Mouse (Mus musculus) G1E (cell line): ENCODE data around the gene Defb25.

ENCODE experiments used
- CTCF ChIP-seq: IDR thresholded peaks from 2 replicates; pipeline ENCODE4 v1.5.1; 2012; ENCODE audit warnings: low read depth, low read length, inconsistent platforms, mixed read lengths
- GATA1 ChIP-seq: IDR thresholded peaks from 2 replicates; pipeline ENCODE4 v1.6.1; 2012; ENCODE audit warnings: borderline replicate concordance, low read length, inconsistent platforms, mixed read lengths

DNA sequence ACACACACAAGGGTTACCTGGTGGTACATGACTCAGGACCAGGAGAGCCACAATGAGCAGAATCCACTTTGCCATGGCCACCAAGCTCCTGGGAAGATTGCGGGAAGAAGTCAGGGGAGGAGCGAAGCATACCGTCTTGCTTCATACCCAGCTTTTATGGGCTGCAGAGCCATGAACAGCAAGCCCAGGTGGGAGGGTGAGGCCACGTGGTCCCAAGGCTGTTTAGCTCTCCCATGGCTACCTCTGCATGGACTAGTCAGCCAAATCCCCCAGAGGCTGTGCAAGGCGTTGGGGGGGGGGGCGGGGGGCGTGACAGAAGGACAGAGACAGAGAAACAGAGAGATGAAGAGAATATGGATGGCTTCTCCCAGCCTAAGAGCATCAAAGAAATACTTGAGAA lies at the start of gene Defb25:
- TF ChIP-seq CTCF (no peak), GATA1 (no peak)
